Mouse (Mus musculus): ENCODE data around the gene Gm10354. TPM values are rescaled to one million over a fixed set of nuclear protein-coding genes. Genes with fewer than 3 reads are reported as not detected.
"Not testable (repeated sequence)": the region's sequence is repeated elsewhere in the genome, so short reads cannot be mapped to it uniquely, and the experiment has no call there.

Gm10354 gene
- polyA plus RNA-seq, 1 experiment from 2014 or later = not detected

DNA sequence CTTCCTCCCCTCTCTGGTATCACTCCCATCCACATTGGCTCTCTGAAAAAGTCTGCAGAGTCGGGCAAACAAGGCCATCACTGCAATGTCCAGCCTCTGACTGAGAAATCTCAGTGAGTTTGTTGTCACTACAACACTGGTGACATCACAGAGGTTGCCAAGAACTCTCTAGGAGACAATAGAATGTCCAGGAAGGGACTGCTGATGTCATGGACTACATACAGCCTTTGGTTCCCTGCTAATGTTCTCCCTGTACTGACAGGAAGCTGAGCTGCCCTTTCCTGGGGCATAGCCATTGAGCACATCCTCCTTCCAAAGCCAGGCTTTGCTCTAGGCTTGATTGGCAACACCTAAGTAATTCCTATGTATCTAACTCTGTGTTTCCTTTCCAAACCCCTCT, 40.4 kb downstream of the Gm10354 start, which contains the start of gene Speer4e:
Gene Speer4e (minus strand): TSS at position 101 of the 400 bp plus-strand sequence.
- H3K4me1 ChIP-seq (ENCODE audit: insufficient read depth); H3K27ac ChIP-seq (ENCODE audit: low read depth); ATAC-seq; H3K27me3 ChIP-seq (ENCODE audit: insufficient read depth, low read length); H3K9ac ChIP-seq (replicated peaks); H3K4me3 ChIP-seq (ENCODE audit: low read depth, low read length); DNase-seq; H3K36me3 ChIP-seq (replicated peaks; ENCODE audit: insufficient read depth, low read length); H3K9me3 ChIP-seq (ENCODE audit: low read length); H3K4me2 ChIP-seq (ENCODE audit: low read depth, low read length): not testable (repeated sequence)
- 33% methylated on average over 1 of the region's 1 CpGs for WGBS (ENCODE audit: insufficient replicate concordance)

DNA sequence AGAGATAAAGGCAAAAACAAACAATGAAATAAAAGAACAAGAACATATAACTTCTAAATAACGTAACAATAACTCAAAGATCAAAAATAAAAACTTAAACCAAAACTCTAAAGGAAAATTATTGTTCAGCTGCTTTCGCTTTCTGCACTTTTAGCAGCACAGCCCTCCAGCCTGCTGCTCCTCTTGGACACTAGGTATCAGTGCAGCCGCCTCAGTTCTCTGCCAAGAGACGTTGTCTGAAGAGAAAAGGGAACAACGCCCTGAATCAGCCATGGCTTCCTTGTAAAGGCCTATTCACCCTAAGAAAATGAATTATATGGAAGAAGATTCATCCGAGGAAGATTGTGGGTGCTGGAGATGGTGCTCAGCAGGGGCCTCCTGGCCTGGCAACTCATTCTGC, 45.0 kb downstream of the Gm10354 start:
- H3K4me3 ChIP-seq (ENCODE audit: low read depth, low read length); H3K27ac ChIP-seq (ENCODE audit: low read depth); H3K4me1 ChIP-seq (ENCODE audit: insufficient read depth); DNase-seq; ATAC-seq; H3K9me3 ChIP-seq (ENCODE audit: low read length); H3K4me2 ChIP-seq (ENCODE audit: low read depth, low read length); H3K36me3 ChIP-seq (replicated peaks; ENCODE audit: insufficient read depth, low read length); H3K27me3 ChIP-seq (ENCODE audit: insufficient read depth, low read length); H3K9ac ChIP-seq (replicated peaks): not testable (repeated sequence)
- 69% methylated on average over 5 of the region's 6 CpGs for WGBS (ENCODE audit: insufficient replicate concordance)

DNA sequence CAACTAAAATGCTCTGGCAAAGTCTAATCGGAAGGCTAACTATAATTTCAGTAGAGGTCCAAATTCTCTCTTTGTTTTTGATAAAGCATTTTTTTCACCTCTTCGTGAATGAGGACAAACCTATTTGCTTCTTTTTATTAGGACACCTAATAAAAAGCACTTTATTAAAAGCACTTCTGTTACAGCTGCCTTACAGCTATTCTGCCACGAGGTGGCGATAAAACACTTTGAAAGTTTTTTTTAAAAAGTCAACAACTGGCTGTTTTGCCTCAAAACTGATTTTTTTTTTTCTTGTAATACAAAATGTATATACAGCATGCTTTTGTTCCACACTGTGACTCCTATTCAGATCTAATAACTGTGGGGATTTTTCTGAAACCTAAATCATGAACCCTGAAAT, 51.7 kb downstream of the Gm10354 start:
- DNase-seq; H3K27me3 ChIP-seq (ENCODE audit: insufficient read depth, low read length); H3K9me3 ChIP-seq (ENCODE audit: low read length); H3K9ac ChIP-seq (replicated peaks); H3K4me3 ChIP-seq (ENCODE audit: low read depth, low read length); H3K4me1 ChIP-seq (ENCODE audit: insufficient read depth); ATAC-seq; H3K4me2 ChIP-seq (ENCODE audit: low read depth, low read length); H3K36me3 ChIP-seq (replicated peaks; ENCODE audit: insufficient read depth, low read length); H3K27ac ChIP-seq (ENCODE audit: low read depth): not testable (repeated sequence)
- peak; percentile 26; the same call in 1 of the 2 replicates for TF ChIP-seq CTCF (IDR thresholded peaks at IDR 0.05; ENCODE audit: low read depth)
- WGBS (ENCODE audit: insufficient replicate concordance) = 29% methylated on average over 4 of the region's 4 CpGs

Other genes starting within 250 kb of the Gm10354 start
- gene Gm9758, start 64.0 kb downstream of the Gm10354 start, polyA plus RNA-seq (2015; fragmentation: Nextera tagmentation; extraction: Ambion mirVana) = not detected in 2 replicates
- not detected in 2 replicates for gene Speer4e, start 40.5 kb downstream of the Gm10354 start, polyA plus RNA-seq (2015; fragmentation: Nextera tagmentation; extraction: Ambion mirVana)
- gene Gm17019, start 54.1 kb upstream of the Gm10354 start, polyA plus RNA-seq (2015; fragmentation: Nextera tagmentation; extraction: Ambion mirVana) = not detected in 2 replicates

Measured in liver, postnatal 0 days (tissue).